Comparison of ENCODE assay signal across 24 mouse cellular contexts in genomic region chr7:24398364-24398913, GRCm38 (mm10). TPM values are rescaled to one million over a fixed set of nuclear protein-coding genes. Genes with fewer than 3 reads are reported as not detected.
A peak's percentile ranks its signal among the peaks of the same experiment; 100 is the strongest.
DNase-seq lines count a peak whose midpoint lies in the region; ATAC-seq and TF ChIP-seq lines count a peak whose summit lies in the region.
"Had no signal": no experiment of that assay in that cellular context is flagged by ENCODE, and none has a peak within 500 bp of the region (broad histone marks: within the 10 kb centered on the region; RNA-seq: fewer than 3 reads in every experiment).

No protein-coding gene starts in this region.

- H3K27me3 ChIP-seq in liver, embryonic 11.5 days (replicated peaks; ENCODE audit: control insufficient read depth, insufficient read depth, low read length) = no peaks in the 10 kb centered on the region
- H3K27me3 ChIP-seq in G1E (ENCODE audit: insufficient read depth, low read length) = no peaks in the 10 kb centered on the region
- no peaks in the 10 kb centered on the region for H3K27me3 ChIP-seq in embryonic facial prominence, embryonic 10.5 days (replicated peaks; ENCODE audit: low read depth, poor library complexity, severe bottlenecking)
- H3K27me3 ChIP-seq in forebrain, postnatal 0 days (ENCODE audit: insufficient read depth, low read length) = no peaks in the 10 kb centered on the region
- H3K27me3 ChIP-seq: embryonic facial prominence, embryonic 13.5 days; hindbrain, embryonic 15.5 days; limb, embryonic 12.5 days; neural tube, embryonic 15.5 days had no signal

- H3K4me1 ChIP-seq in liver, embryonic 11.5 days (replicated peaks; ENCODE audit: control insufficient read depth, insufficient read depth, low read length) = peaks cover 46% of the 10 kb centered on the region
- H3K4me1 ChIP-seq in G1E (ENCODE audit: insufficient read depth, low read depth, low read length) = peaks cover 69% of the 10 kb centered on the region
- peaks cover 8% of the 10 kb centered on the region for H3K4me1 ChIP-seq in embryonic facial prominence, embryonic 10.5 days
- H3K4me1 ChIP-seq in forebrain, postnatal 0 days (ENCODE audit: insufficient read depth) = no peaks in the 10 kb centered on the region; the same call in 1 of the 2 replicates

- WGBS in liver, embryonic 11.5 days = 84% methylated on average over 8 of the region's 8 CpGs
- WGBS in embryonic facial prominence, embryonic 10.5 days = 93% methylated on average over 8 of the region's 8 CpGs
- 95% methylated on average over 7 of the region's 8 CpGs for WGBS in macrophage (ENCODE audit: missing documents)
- 96% methylated on average over 8 of the region's 8 CpGs for WGBS in forebrain, postnatal 0 days

- peak overlapping the region; percentile 79 for H3K4me2 ChIP-seq in liver, embryonic 11.5 days
- no peak overlapping the region for H3K4me2 ChIP-seq in forebrain, postnatal 0 days (ENCODE audit: low read depth)

- peaks cover 65% of the 10 kb centered on the region for H3K79me2 ChIP-seq in macrophage (ENCODE audit: inconsistent target)

- TF ChIP-seq CTCF in G1E (IDR thresholded peaks at IDR 0.05; ENCODE audit: low read depth, low read length) = no peak
- TF ChIP-seq CTCF in forebrain, postnatal 0 days (IDR thresholded peaks at IDR 0.05; ENCODE audit: low read depth) = no peak

- peak overlapping the region; percentile 69 for H3K4me3 ChIP-seq in liver, embryonic 11.5 days (ENCODE audit: low read depth, low read length)
- H3K4me3 ChIP-seq in G1E (ENCODE audit: low read depth, low read length) = peak overlapping the region; percentile 73; the same call in 1 of the 2 replicates
- H3K4me3 ChIP-seq in embryonic facial prominence, embryonic 10.5 days = peak overlapping the region; percentile 73; the same call in 1 of the 2 replicates
- peak overlapping the region; percentile 66 for H3K4me3 ChIP-seq in macrophage (ENCODE audit: inconsistent target)
- H3K4me3 ChIP-seq in forebrain, postnatal 0 days (ENCODE audit: low read depth, low read length) = no peak overlapping the region

- no peak for DNase-seq in liver, embryonic 11.5 days (ENCODE audit: low spot score)
- DNase-seq in liver (no peak), G1E (ENCODE audit: low spot score) (no peak)
- DNase-seq in embryonic facial prominence, embryonic 10.5 days (ENCODE audit: low spot score) = no peak
- DNase-seq in urinary bladder, adult 18-20 months (ENCODE audit: low spot score in 2 of 2) = no peak
- no peak for DNase-seq in forebrain, postnatal 0 days
- DNase-seq: cerebellum, adult 18-20 months; kidney, adult 18-20 months; kidney, postnatal 14 days; right cerebral cortex, postnatal 25 days; thymus, postnatal 4 days had no signal

- peaks cover 2% of the 10 kb centered on the region for H3K9me3 ChIP-seq in liver, embryonic 11.5 days (ENCODE audit: control insufficient read depth, low read length)
- H3K9me3 ChIP-seq in G1E (replicated peaks) = peaks cover 5% of the 10 kb centered on the region; the same call in 1 of the 2 replicates
- H3K9me3 ChIP-seq in embryonic facial prominence, embryonic 10.5 days = peaks cover 10% of the 10 kb centered on the region; the same call in 1 of the 2 replicates
- H3K9me3 ChIP-seq in forebrain, postnatal 0 days (ENCODE audit: low read length) = no peaks in the 10 kb centered on the region
- H3K9me3 ChIP-seq: hindbrain, embryonic 15.5 days; neural tube, embryonic 15.5 days had no signal

- peak overlapping the region; percentile 93 for H3K27ac ChIP-seq in liver, embryonic 11.5 days (ENCODE audit: low read depth, low read length)
- no peak overlapping the region for H3K27ac ChIP-seq in embryonic facial prominence, embryonic 10.5 days (replicated peaks)
- peak overlapping the region; percentile 90 for H3K27ac ChIP-seq in macrophage
- H3K27ac ChIP-seq in forebrain, postnatal 0 days (ENCODE audit: low read depth, low read length) = no peak overlapping the region
- H3K27ac ChIP-seq: left cerebral cortex, adult 2 months; neural tube, embryonic 15.5 days had no signal

- no peak for ATAC-seq in liver, embryonic 11.5 days (replicated peaks; ENCODE audit: low FRiP score)
- ATAC-seq in G1E (ENCODE audit: extremely low read depth, insufficient number of reproducible peaks, low FRiP score, poor library complexity, severe bottlenecking) = no peak
- no peak for ATAC-seq in forebrain, postnatal 0 days

- peak overlapping the region; percentile 71 for H3K9ac ChIP-seq in liver, embryonic 11.5 days (ENCODE audit: low read depth, low read length)
- no peak overlapping the region for H3K9ac ChIP-seq in forebrain, postnatal 0 days
- H3K9ac ChIP-seq: embryonic facial prominence, embryonic 13.5 days; hindbrain, embryonic 15.5 days; limb, embryonic 12.5 days; neural tube, embryonic 15.5 days had no signal

- peaks cover 18% of the 10 kb centered on the region; the same call in 1 of the 2 replicates for H3K36me3 ChIP-seq in liver, embryonic 11.5 days (ENCODE audit: control insufficient read depth, insufficient read depth, low read length)
- H3K36me3 ChIP-seq in G1E (replicated peaks) (peaks cover 42% of the 10 kb centered on the region), macrophage (ENCODE audit: inconsistent target) (peaks cover 19% of the 10 kb centered on the region; the same call in 1 of the 2 replicates)
- H3K36me3 ChIP-seq in embryonic facial prominence, embryonic 10.5 days (replicated peaks) = peaks cover 25% of the 10 kb centered on the region
- 0 out of 2 replicates have a peak, but pooled peaks cover 2% of the 10 kb centered on the region for H3K36me3 ChIP-seq in forebrain, postnatal 0 days (ENCODE audit: insufficient read depth)

RNA-seq across cellular contexts. Expression of gene Smg9, which starts 1.0 kb away (rescaled TPM):
- polyA plus RNA-seq in liver, embryonic 11.5 days (2014; fragmentation: Nextera tagmentation; extraction: Ambion mirVana) = 30.2 and 34.8 TPM in 2 replicates
- total RNA-seq in G1E (2014; fragmentation: Nextera tagmentation) (21.7 and 77.3 TPM in 2 replicates), G1E (2017) (16.1 and 19.1 TPM in 2 replicates)
- polyA plus RNA-seq in G1E (2012) (61.5 and 67.4 TPM in 2 replicates), macrophage (2018) (19.7 to 29.3 TPM (median 20.3 TPM) in 3 replicates)
- 25.8 and 26.3 TPM in 2 replicates for polyA plus RNA-seq in embryonic facial prominence, embryonic 10.5 days (2016; fragmentation: Nextera tagmentation; extraction: Ambion mirVana)
- total RNA-seq in macrophage (2018; cell fraction: chromatin; rRNA removed) = 100 to 1,000 TPM; 127 to 223 (median 160) TPM
- total RNA-seq in macrophage (2018; cell fraction: cytosol; rRNA removed) = 10 to 100 TPM; 15.4 to 41.1 (median 24.8) TPM
- 100 to 1,000 TPM in 11 of 26 experiments, 10 to 100 TPM in 15; 59.9 to 137 (median 93.6) TPM for total RNA-seq in macrophage (2018; cell fraction: nucleus; rRNA removed)
- 23.9 and 31.8 TPM in 2 replicates for total RNA-seq in forebrain, postnatal 0 days (2014; rRNA removed)
- polyA plus RNA-seq in forebrain, postnatal 0 days (2015; fragmentation: Nextera tagmentation; extraction: Ambion mirVana) = 25.2 and 28.5 TPM in 2 replicates

RNA-seq across cellular contexts. Expression of gene Kcnn4, which starts 28.4 kb away (rescaled TPM):
- 119 and 123 TPM in 2 replicates for polyA plus RNA-seq in liver, embryonic 11.5 days (2014; fragmentation: Nextera tagmentation; extraction: Ambion mirVana)
- total RNA-seq in G1E (2014; fragmentation: Nextera tagmentation) = 14.0 and 40.3 TPM in 2 replicates
- 20.4 and 22.9 TPM in 2 replicates for total RNA-seq in G1E (2017)
- polyA plus RNA-seq in G1E (2012) = 66.2 and 70.4 TPM in 2 replicates
- polyA plus RNA-seq in embryonic facial prominence, embryonic 10.5 days (2016; fragmentation: Nextera tagmentation; extraction: Ambion mirVana) = 3.0 and 3.5 TPM in 2 replicates
- total RNA-seq in macrophage (2018; cell fraction: chromatin; rRNA removed) = 100 to 1,000 TPM in 4 of 26 experiments, 10 to 100 TPM in 21, 1 to 10 TPM in 1; 5.6 to 198 (median 45.1) TPM
- total RNA-seq in macrophage (2018; cell fraction: cytosol; rRNA removed) = 10 to 100 TPM; 16.1 to 69.7 (median 46.9) TPM
- total RNA-seq in macrophage (2018; cell fraction: nucleus; rRNA removed) = 100 to 1,000 TPM in 8 of 26 experiments, 10 to 100 TPM in 18; 15.3 to 160 (median 78.6) TPM
- 11.1 to 85.5 TPM (median 12.1 TPM) in 3 replicates for polyA plus RNA-seq in macrophage (2018)
- 1.2 and 1.5 TPM in 2 replicates for total RNA-seq in forebrain, postnatal 0 days (2014; rRNA removed)
- 0.88 and 1.1 TPM in 2 replicates for polyA plus RNA-seq in forebrain, postnatal 0 days (2015; fragmentation: Nextera tagmentation; extraction: Ambion mirVana)

RNA-seq across cellular contexts. Expression of gene Lypd5, which starts 49.4 kb away (rescaled TPM):
- not detected in 2 replicates for polyA plus RNA-seq in liver, embryonic 11.5 days (2014; fragmentation: Nextera tagmentation; extraction: Ambion mirVana)
- total RNA-seq in G1E (2014; fragmentation: Nextera tagmentation) (not detected in 2 replicates), G1E (2017) (not detected in 2 replicates)
- polyA plus RNA-seq in G1E (2012) (not detected in 2 replicates), macrophage (2018) (not detected in 3 replicates)
- polyA plus RNA-seq in embryonic facial prominence, embryonic 10.5 days (2016; fragmentation: Nextera tagmentation; extraction: Ambion mirVana) = not detected in 2 replicates
- total RNA-seq in macrophage (2018; cell fraction: chromatin; rRNA removed) = not detected
- total RNA-seq in macrophage (2018; cell fraction: cytosol; rRNA removed) = not detected
- not detected for total RNA-seq in macrophage (2018; cell fraction: nucleus; rRNA removed)
- not detected in 2 replicates for total RNA-seq in forebrain, postnatal 0 days (2014; rRNA removed)
- not detected in 2 replicates for polyA plus RNA-seq in forebrain, postnatal 0 days (2015; fragmentation: Nextera tagmentation; extraction: Ambion mirVana)
- total RNA-seq: adrenal gland, adult 8-10 months; gastrocnemius, adult 8-10 months; heart, adult 8-10 months; heart, postnatal 36 days; left cerebral cortex, adult 2 months had no signal
- polyA plus RNA-seq: cortical plate, adult 2 months; forebrain, embryonic 10.5 days; hindbrain, embryonic 15.5 days; limb, embryonic 12.5 days had no signal

RNA-seq across cellular contexts. Expression of gene Irgc1, which starts 53.7 kb away (rescaled TPM):
- polyA plus RNA-seq in liver, embryonic 11.5 days (2014; fragmentation: Nextera tagmentation; extraction: Ambion mirVana) = not detected in 2 replicates
- 2.0 TPM in 1 of 2 replicates, not detected in the other for total RNA-seq in G1E (2014; fragmentation: Nextera tagmentation)
- total RNA-seq in G1E (2017) = 0.33 TPM in 1 of 2 replicates, not detected in the other
- 0.06 and 0.09 TPM in 2 replicates for polyA plus RNA-seq in G1E (2012)
- polyA plus RNA-seq in embryonic facial prominence, embryonic 10.5 days (2016; fragmentation: Nextera tagmentation; extraction: Ambion mirVana) = not detected in 2 replicates
- 1 to 10 TPM in 1 of 26 experiments, not detected in 25; 2.5 TPM for total RNA-seq in macrophage (2018; cell fraction: chromatin; rRNA removed)
- total RNA-seq in macrophage (2018; cell fraction: cytosol; rRNA removed) = under 1 TPM in 6 of 26 experiments, not detected in 20; 0.09 to 0.19 (median 0.10) TPM
- total RNA-seq in macrophage (2018; cell fraction: nucleus; rRNA removed) = 1 to 10 TPM in 1 of 26 experiments, not detected in 25; 1.5 TPM
- not detected in 3 replicates for polyA plus RNA-seq in macrophage (2018)
- not detected in 2 replicates for total RNA-seq in forebrain, postnatal 0 days (2014; rRNA removed)
- polyA plus RNA-seq in forebrain, postnatal 0 days (2015; fragmentation: Nextera tagmentation; extraction: Ambion mirVana) = not detected in 2 replicates
- total RNA-seq: adrenal gland, adult 8-10 months; gastrocnemius, adult 8-10 months; heart, postnatal 36 days had no signal
- polyA plus RNA-seq: embryonic facial prominence, embryonic 13.5 days; forebrain, embryonic 10.5 days; hindbrain, embryonic 15.5 days; limb, embryonic 12.5 days; lung, embryonic 16.5 days; neural tube, embryonic 15.5 days had no signal

Comparison
In these comparisons a context has a peak if more than half of its experiments do, and no peak if none do; other contexts are left out.
1. H3K27ac ChIP-seq: peak in liver, embryonic 11.5 days (single experiment) and macrophage (single experiment); none in embryonic facial prominence, embryonic 10.5 days (single experiment) and forebrain, postnatal 0 days (single experiment).